ENCODE assay signal across 8 mouse cellular contexts in the genomic region with DNA sequence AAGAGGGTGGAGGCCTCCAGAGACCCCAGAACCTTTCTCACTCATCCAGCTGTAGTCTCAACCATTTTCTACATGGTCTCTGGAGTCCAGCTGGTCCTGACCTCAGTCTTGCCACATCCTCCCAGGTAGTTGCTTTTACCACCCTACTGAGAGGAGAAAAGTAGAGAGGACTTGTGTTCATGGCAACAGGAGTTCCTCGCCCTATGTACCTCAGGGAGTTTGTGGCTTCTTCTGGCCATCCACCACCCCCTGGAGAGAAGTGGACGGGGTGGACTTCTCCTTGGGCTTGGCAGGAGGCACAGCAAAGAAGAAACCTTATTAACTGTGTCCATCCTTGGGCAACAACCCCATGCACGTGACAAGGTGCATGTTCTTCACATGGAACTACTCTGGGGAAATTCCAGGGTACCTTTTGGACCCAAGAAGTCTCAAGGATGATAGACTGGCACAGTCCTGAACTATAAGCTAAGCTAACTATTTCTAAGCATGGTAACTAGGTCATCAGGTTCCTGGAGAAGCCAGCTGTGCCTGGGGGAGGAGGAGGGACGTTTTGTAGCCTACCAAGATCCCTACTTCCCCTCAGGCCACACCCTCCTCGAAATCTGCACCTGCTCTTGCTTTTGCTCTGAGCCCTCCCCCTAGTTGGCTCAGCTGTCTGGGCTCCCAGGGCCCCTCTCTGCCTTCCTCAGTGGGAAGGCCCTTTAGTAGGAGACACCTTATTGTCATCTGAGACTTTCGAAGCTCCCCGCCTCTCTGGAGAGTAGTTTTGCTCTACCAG. TPM values are rescaled to one million over a fixed set of nuclear protein-coding genes. Genes with fewer than 3 reads are reported as not detected.
A peak's percentile ranks its signal among the peaks of the same experiment; 100 is the strongest.
DNase-seq lines count a peak whose midpoint lies in the region; ATAC-seq and TF ChIP-seq lines count a peak whose summit lies in the region.

No protein-coding gene starts in this region.

- H3K79me2 ChIP-seq in macrophage (ENCODE audit: inconsistent target): peaks cover 100% of the 10 kb centered on the region

- WGBS in macrophage (ENCODE audit: missing documents): 64% methylated on average over 7 of the region's 7 CpGs

- H3K36me3 ChIP-seq in E14TG2a.4 (ENCODE audit: insufficient read depth, low read length): peaks cover 23% of the 10 kb centered on the region
- peaks cover 15% of the 10 kb centered on the region; the same call in 1 of the 2 replicates for H3K36me3 ChIP-seq in macrophage (ENCODE audit: inconsistent target)

- DNase-seq in heart, adult 11 months: peak; percentile 94
- no peak for DNase-seq in heart, postnatal 14 days
- no peak for DNase-seq in right cerebral cortex, adult 18-20 months
- no peak for DNase-seq in gastrocnemius, postnatal 10 days

- H3K27me3 ChIP-seq in E14TG2a.4 (ENCODE audit: insufficient read depth, low read length): no peaks in the 10 kb centered on the region

- peaks cover 6% of the 10 kb centered on the region; the same call in 1 of the 2 replicates for H3K9me3 ChIP-seq in E14TG2a.4 (ENCODE audit: low read length)

- ATAC-seq in inflammation-experienced regulatory T-cells, adult 6 months: peak; percentile 29
- no peak for ATAC-seq in cerebellum, adult (ENCODE audit: insufficient number of reproducible peaks, low FRiP score, low TSS enrichment)

- TF ChIP-seq CTCF in E14TG2a.4 (conservative IDR thresholded peaks at IDR 0.05; ENCODE audit: low read length): no peak

- H3K4me3 ChIP-seq in E14TG2a.4 (replicated peaks; ENCODE audit: low read length): peak overlapping the region; percentile 46
- H3K4me3 ChIP-seq in macrophage (ENCODE audit: inconsistent target): no peak overlapping the region

- H3K27ac ChIP-seq in macrophage: peak overlapping the region; percentile 10

- intact Hi-C loops in heart, postnatal 14 days (cut with DNase I): no loop called here

- H3K4me1 ChIP-seq in E14TG2a.4 (replicated peaks; ENCODE audit: low read depth, low read length): peaks cover 99% of the 10 kb centered on the region

RNA-seq across cellular contexts. Expression of gene Bcl2l1, which starts 15.5 kb away (rescaled TPM):
- 10 to 100 TPM; 79.8 to 92.2 TPM for total RNA-seq in heart, postnatal 14 days (2021)
- polyA plus RNA-seq in inflammation-experienced regulatory T-cells, adult 6 months (2017; shearing (Covaris generic)): 10 to 100 TPM; 36.5 to 64.5 (median 41.8) TPM
- 100 to 1,000 TPM; 136 to 537 (median 201) TPM for total RNA-seq in macrophage (2018; cell fraction: chromatin; rRNA removed)
- total RNA-seq in macrophage (2018; cell fraction: cytosol; rRNA removed): 100 to 1,000 TPM in 7 of 26 experiments, 10 to 100 TPM in 19; 72.0 to 192 (median 85.2) TPM
- 100 to 1,000 TPM; 131 to 456 (median 217) TPM for total RNA-seq in macrophage (2018; cell fraction: nucleus; rRNA removed)
- polyA plus RNA-seq in macrophage (2018): 38.6 to 159 TPM (median 48.4 TPM) in 3 replicates
- 10 to 100 TPM; 19.6 to 21.4 TPM for total RNA-seq in gastrocnemius, postnatal 10 days (2021)

RNA-seq across cellular contexts. Expression of gene Tpx2, which starts 31.7 kb away (rescaled TPM):
- total RNA-seq in heart, postnatal 14 days (2021): 1 to 10 TPM; 4.4 to 8.5 TPM
- polyA plus RNA-seq in inflammation-experienced regulatory T-cells, adult 6 months (2017; shearing (Covaris generic)): 10 to 100 TPM in 1 of 3 experiments, 1 to 10 TPM in 2; 5.3 to 56.1 (median 5.7) TPM
- 10 to 100 TPM in 5 of 26 experiments, 1 to 10 TPM in 21; 2.1 to 18.9 (median 7.1) TPM for total RNA-seq in macrophage (2018; cell fraction: chromatin; rRNA removed)
- 10 to 100 TPM in 13 of 26 experiments, 1 to 10 TPM in 13; 4.3 to 30.1 (median 10.4) TPM for total RNA-seq in macrophage (2018; cell fraction: cytosol; rRNA removed)
- total RNA-seq in macrophage (2018; cell fraction: nucleus; rRNA removed): 10 to 100 TPM in 12 of 26 experiments, 1 to 10 TPM in 14; 2.6 to 18.6 (median 9.8) TPM
- 3.4 to 14.0 TPM (median 11.8 TPM) in 3 replicates for polyA plus RNA-seq in macrophage (2018)
- total RNA-seq in gastrocnemius, postnatal 10 days (2021): 10 to 100 TPM; 10.4 to 12.8 TPM
